Mouse (Mus musculus): ENCODE results near the gene Klhl40. TPM values are rescaled to one million over a fixed set of nuclear protein-coding genes. Genes with fewer than 3 reads are reported as not detected.
A peak's percentile ranks its signal among the peaks of the same experiment; 100 is the strongest.

Klhl40 gene
- total RNA-seq, 2 experiments from 2014 or later = 4.8 to 5.6 TPM

DNA sequence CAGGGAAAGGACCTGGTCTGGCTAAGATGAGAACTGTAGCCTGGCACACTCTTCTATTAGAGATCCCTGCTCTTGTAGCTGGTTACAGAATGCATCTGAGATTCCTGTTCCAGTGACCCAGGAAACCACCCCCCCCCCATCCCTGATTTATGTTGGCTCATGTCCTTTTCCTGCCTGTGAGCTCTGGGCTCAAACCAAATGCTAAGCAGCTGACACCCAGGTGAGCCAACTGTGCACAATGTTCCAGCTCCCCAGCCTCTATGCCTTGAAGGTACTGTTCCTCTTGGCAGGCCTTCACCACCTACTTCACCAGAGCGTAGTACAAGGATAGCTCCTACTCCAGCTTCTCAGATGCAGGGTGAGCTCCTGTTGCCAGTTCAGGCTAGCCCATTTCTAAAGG, 45.6 kb downstream of the Klhl40 start:
- DNase-seq (ENCODE audit: low spot score in 2 of 2) = peak in 1 of 2 experiments; percentile 49

DNA sequence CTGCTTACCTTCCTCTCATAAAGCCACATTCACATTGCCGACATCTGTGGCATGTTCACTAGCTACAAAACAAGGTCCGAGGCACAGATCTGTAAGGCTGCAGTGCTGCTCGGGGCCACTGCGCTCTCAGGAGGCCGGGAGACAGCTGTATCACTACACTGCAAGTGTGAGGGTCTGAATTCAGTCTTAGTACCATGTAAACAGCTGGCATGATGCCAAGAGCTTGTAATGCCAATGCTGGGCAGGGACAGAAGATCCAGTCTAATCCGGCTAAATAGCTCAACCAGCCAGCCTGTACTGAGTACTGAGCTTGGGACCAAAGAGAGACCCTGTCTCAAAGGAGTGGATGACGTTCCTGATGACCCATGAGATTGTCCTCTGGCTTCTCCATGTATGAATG, 46.6 kb downstream of the Klhl40 start:
- DNase-seq (ENCODE audit: low spot score in 2 of 2) = no peak

GRCm38 (mm10) chr9:121826356-121826755, 48.9 kb downstream of the Klhl40 start:
- no peak for DNase-seq (ENCODE audit: low spot score in 2 of 2)

- DNase-seq (ENCODE audit: low spot score in 2 of 2) = no peak
Observed at GRCm38 (mm10) chr9:121828314-121828713, 50.9 kb downstream of the Klhl40 start.

GRCm38 (mm10) chr9:121829270-121829992, 52.0 kb downstream of the Klhl40 start:
- peak in 1 of 2 experiments; percentile 54 for DNase-seq (ENCODE audit: low spot score in 2 of 2)

DNA sequence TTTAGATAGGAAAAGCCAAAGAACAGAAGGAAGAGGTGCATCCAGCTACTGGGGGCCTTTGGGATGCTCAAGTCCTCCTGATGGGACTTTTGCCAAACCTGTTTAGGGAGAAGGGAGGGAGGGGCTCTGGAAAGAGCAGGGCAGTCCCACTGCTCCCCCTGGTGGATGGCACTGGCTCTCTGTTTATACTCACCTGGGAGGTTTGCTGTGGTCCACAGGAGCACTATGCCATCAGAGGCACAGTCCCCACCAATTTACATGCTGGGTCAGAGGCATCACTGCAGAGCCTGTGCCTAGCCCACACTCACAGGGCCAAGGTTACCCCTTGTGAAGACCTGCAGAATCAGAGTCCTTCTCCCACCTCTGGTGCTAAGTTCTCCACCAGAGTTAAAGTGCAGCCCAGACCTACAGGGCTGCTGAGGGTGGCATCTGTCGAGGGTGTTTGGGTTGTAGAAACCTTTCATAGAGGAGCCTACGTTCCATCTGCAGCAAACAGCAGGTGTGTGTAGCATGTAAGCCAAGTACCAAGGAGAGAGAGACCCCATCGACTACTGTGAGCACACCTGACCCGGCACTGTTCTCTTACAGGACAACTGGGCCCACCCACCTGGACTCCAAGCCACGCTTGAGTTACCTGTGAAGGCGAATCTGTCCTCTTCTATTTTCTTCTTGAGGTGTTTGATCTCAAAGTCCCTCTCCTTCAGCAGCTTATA, 53.0 kb downstream of the Klhl40 start:
- peak in 1 of 2 experiments; percentile 74 for DNase-seq (ENCODE audit: low spot score in 2 of 2)

DNA sequence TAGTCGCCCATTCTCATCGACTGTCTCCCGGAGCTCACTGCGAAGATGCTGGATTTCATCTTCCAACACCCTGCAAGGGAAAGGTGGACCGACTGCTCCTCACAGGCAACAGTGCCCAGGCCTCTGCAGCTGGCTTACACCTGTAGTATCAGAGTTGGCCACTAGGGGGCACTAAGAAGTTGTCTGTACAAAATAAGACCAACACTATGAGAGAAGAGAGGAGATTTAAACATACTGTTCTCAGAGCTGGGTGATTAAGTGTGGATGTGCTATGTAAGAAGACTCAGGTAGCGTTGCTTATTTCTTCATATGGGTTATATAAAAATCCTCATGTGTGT, 53.5 kb downstream of the Klhl40 start:
- DNase-seq (ENCODE audit: low spot score in 2 of 2) = peak; percentile 69 to 94

Other genes with a start within 250 kb of the Klhl40 start
- 1 to 10 TPM in 1 of 2 experiments, under 1 TPM in 1; 0.86 to 1.0 TPM for gene Lyzl4, start 135.5 kb upstream of the Klhl40 start, total RNA-seq (2021)
- gene Vipr1, start 134.9 kb upstream of the Klhl40 start, total RNA-seq (2021) = 10 to 100 TPM; 16.5 to 20.6 TPM
- gene Sec22c, start 72.1 kb upstream of the Klhl40 start, total RNA-seq (2021) = 10 to 100 TPM; 28.7 to 33.4 TPM
- gene Ss18l2, start 67.3 kb upstream of the Klhl40 start, total RNA-seq (2021) = 10 to 100 TPM; 73.7 to 82.6 TPM
- gene Nktr, start 58.4 kb upstream of the Klhl40 start, total RNA-seq (2021) = 100 to 1,000 TPM in 1 of 2 experiments, 10 to 100 TPM in 1; 98.6 to 100 TPM
- 100 to 1,000 TPM in 1 of 2 experiments, 10 to 100 TPM in 1; 98.6 to 102 TPM for gene Zfp651, start 18.3 kb upstream of the Klhl40 start, total RNA-seq (2021)
- 10 to 100 TPM; 17.9 to 20.0 TPM for gene Hhatl, start 14.9 kb downstream of the Klhl40 start, total RNA-seq (2021)
- 1 to 10 TPM; 8.1 to 8.4 TPM for gene Ccdc13, start 61.9 kb downstream of the Klhl40 start, total RNA-seq (2021)
- gene Higd1a, start 80.8 kb downstream of the Klhl40 start, total RNA-seq (2021) = 10 to 100 TPM; 79.1 to 86.6 TPM
- gene Ackr2, start 120.7 kb downstream of the Klhl40 start, total RNA-seq (2021) = 1 to 10 TPM; 1.4 to 2.4 TPM
- not detected for gene Cyp8b1, start 138.7 kb downstream of the Klhl40 start, total RNA-seq (2021)
- gene Fam198a, start 173.4 kb downstream of the Klhl40 start, total RNA-seq (2021) = 1 to 10 TPM; 6.7 to 7.2 TPM
- 10 to 100 TPM; 45.4 to 45.5 TPM for gene Pomgnt2, start 219.5 kb downstream of the Klhl40 start, total RNA-seq (2021)

All from layer of hippocampus, adult 18-20 months (tissue).